Mouse (Mus musculus): ENCODE results near the gene Pamr1. TPM values are rescaled to one million over a fixed set of nuclear protein-coding genes. Genes with fewer than 3 reads are reported as not detected.

The Pamr1 gene
- polyA plus RNA-seq, 1 experiment from 2014 or later = 61.0 TPM

DNA sequence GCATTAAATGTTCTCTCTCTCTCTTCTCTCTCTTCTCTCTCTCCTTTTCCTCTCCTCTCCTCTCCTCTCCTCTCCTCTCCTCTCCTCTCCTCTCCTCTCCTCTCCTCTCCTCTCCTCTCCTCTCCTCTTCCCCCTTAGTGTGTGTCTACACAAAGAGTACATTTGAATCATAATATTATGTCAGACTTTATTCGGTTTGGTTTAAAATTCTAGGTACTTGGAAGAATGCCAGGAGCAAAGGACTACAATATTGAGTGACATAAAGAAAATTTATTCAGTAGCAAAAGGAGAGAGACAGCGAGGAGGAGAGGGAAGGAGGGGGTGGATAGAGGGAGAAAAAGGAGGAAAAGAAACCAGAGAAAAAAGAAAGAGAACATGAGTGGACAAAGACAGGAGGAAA, 88.9 kb downstream of the Pamr1 start:
- Histone ChIP-seq H3K27ac (ENCODE audit: low read depth) (no peak overlapping the region), H3K9ac (ENCODE audit: low read length) (no peak overlapping the region), H3K4me2 (ENCODE audit: low read length) (no peak overlapping the region), H3K4me3 (ENCODE audit: low read depth, low read length) (no peak overlapping the region), H3K36me3 (ENCODE audit: control insufficient read depth, insufficient read depth, low read length) (peaks cover 8% of the 10 kb centered on the region; the same call in 1 of the 2 replicates), H3K9me3 (ENCODE audit: control insufficient read depth, low read length) (no peaks in the 10 kb centered on the region), H3K4me1 (replicated peaks; ENCODE audit: control insufficient read depth, insufficient read depth, low read length) (no peaks in the 10 kb centered on the region), H3K27me3 (replicated peaks; ENCODE audit: control insufficient read depth, insufficient read depth, low read length) (no peaks in the 10 kb centered on the region)
- 37% methylated on average over 2 of the region's 2 CpGs for WGBS
- DNase-seq (ENCODE audit: low spot score) = no peak
- no peak for ATAC-seq (replicated peaks; ENCODE audit: low FRiP score, low TSS enrichment, low read depth)

DNA sequence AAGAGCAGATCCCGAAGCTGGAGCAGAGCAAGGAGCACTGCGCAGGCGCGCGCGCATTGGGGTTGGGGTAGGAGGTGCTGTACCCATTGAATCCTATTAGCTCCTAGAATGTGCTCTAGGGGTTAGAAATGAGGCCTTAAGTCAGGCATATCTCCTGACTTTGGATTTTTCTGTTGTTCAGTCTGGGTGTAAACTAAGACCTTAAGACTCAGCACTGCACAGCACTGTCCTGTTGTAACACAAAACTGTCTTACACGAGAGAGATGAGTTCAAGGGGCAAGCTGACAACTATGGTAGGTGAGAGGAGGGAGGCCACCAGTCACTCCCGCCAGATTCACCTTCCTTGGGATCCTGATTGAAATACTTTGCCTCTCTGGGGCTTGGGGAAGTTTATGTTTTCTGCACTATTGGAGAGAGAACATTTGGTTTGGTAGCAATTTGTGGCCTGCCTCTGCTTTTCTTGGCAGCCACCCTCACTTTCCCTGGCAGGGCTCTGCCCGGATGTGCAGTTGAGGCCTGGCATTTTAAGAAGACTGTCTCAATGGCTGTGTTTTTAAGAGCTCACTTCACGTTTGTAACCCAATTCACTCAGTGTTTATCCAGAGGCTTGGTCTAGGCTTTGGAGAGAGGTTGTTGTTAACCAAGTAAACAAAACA, 99.2 kb downstream of the Pamr1 start:
- H3K4me1 ChIP-seq (replicated peaks; ENCODE audit: control insufficient read depth, insufficient read depth, low read length) = no peaks in the 10 kb centered on the region
- H3K4me3 ChIP-seq (ENCODE audit: low read depth, low read length) = no peak overlapping the region
- H3K36me3 ChIP-seq (ENCODE audit: control insufficient read depth, insufficient read depth, low read length) = no peaks in the 10 kb centered on the region
- no peak for DNase-seq (ENCODE audit: low spot score)
- H3K27me3 ChIP-seq (replicated peaks; ENCODE audit: control insufficient read depth, insufficient read depth, low read length) = no peaks in the 10 kb centered on the region
- no peak for ATAC-seq (replicated peaks; ENCODE audit: low FRiP score, low TSS enrichment, low read depth)
- no peak overlapping the region for H3K4me2 ChIP-seq (ENCODE audit: low read length)
- no peaks in the 10 kb centered on the region for H3K9me3 ChIP-seq (ENCODE audit: control insufficient read depth, low read length)
- WGBS = 79% methylated on average over 10 of the region's 10 CpGs
- no peak overlapping the region for H3K27ac ChIP-seq (ENCODE audit: low read depth)
- H3K9ac ChIP-seq (ENCODE audit: low read length) = no peak overlapping the region

DNA sequence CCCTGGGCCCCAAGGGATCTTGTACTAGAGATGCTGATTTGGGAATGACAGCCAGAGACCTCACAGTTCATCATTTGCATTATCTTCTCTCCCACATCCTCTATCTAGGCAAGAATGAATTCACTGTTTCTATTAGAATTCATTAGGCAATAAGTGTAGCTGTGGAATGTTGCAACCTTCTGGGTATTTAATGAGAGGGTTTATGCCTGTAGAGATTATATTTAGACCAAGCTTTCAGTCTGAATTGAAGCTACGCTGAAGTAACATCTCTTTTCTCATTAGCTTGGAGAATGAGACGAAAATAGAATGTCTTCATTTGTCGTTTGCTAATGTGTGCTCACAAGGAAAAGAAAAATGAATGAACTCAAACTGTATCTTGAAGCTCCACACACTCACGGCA, 100.5 kb downstream of the Pamr1 start:
- Histone ChIP-seq H3K4me2 (ENCODE audit: low read length) (no peak overlapping the region), H3K4me1 (replicated peaks; ENCODE audit: control insufficient read depth, insufficient read depth, low read length) (no peaks in the 10 kb centered on the region), H3K9me3 (ENCODE audit: control insufficient read depth, low read length) (no peaks in the 10 kb centered on the region), H3K27ac (ENCODE audit: low read depth) (no peak overlapping the region), H3K36me3 (ENCODE audit: control insufficient read depth, insufficient read depth, low read length) (no peaks in the 10 kb centered on the region), H3K9ac (ENCODE audit: low read length) (no peak overlapping the region), H3K4me3 (ENCODE audit: low read depth, low read length) (no peak overlapping the region), H3K27me3 (replicated peaks; ENCODE audit: control insufficient read depth, insufficient read depth, low read length) (no peaks in the 10 kb centered on the region)
- ATAC-seq (replicated peaks; ENCODE audit: low FRiP score, low TSS enrichment, low read depth) (no peak), DNase-seq (ENCODE audit: low spot score) (no peak)
- WGBS = 79% methylated on average over 4 of the region's 4 CpGs

DNA sequence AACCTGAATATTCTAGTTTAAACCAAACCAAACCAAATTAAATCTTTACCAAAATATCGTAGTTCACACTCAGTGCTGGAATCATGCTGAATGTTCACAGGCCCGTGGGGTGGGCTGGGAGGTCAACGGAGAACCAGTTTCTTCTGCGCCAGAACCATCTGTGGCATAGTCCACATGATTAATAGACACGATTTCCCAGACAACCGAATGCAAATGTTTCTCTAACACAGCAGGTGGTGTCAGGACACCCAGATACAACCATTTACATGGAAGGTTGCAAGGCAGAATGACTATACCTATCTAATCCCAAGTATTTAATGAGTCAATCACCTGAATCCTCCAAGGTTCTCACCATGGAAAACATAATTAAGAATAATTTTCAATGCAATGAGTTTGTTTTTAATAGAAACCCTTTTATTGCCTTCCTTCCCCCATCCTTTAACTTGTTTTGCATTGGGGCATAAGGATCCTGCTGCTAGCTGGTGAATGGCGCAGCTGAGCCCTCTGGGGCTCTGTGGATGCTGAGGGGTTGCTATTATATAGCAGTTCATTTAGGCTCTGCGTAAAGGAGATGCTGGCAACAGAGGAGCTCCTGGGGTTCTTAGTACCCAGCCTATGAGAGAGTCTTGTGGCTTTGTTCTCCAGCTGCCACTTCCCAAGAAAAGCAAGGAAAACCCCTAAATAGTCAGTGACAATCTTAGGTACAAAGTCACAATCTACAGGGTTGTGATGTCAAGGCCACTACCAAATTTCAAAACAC, 106.3 kb downstream of the Pamr1 start:
- no peak overlapping the region for H3K4me3 ChIP-seq (ENCODE audit: low read depth, low read length)
- DNase-seq (ENCODE audit: low spot score) (no peak), ATAC-seq (replicated peaks; ENCODE audit: low FRiP score, low TSS enrichment, low read depth) (no peak)
- no peaks in the 10 kb centered on the region for H3K36me3 ChIP-seq (ENCODE audit: control insufficient read depth, insufficient read depth, low read length)
- no peaks in the 10 kb centered on the region for H3K9me3 ChIP-seq (ENCODE audit: control insufficient read depth, low read length)
- no peak overlapping the region for H3K27ac ChIP-seq (ENCODE audit: low read depth)
- H3K27me3 ChIP-seq (replicated peaks; ENCODE audit: control insufficient read depth, insufficient read depth, low read length) = peaks cover 29% of the 10 kb centered on the region
- no peak overlapping the region for H3K4me2 ChIP-seq (ENCODE audit: low read length)
- no peaks in the 10 kb centered on the region for H3K4me1 ChIP-seq (replicated peaks; ENCODE audit: control insufficient read depth, insufficient read depth, low read length)
- no peak overlapping the region for H3K9ac ChIP-seq (ENCODE audit: low read length)
- WGBS = 62% methylated on average over 8 of the region's 8 CpGs

DNA sequence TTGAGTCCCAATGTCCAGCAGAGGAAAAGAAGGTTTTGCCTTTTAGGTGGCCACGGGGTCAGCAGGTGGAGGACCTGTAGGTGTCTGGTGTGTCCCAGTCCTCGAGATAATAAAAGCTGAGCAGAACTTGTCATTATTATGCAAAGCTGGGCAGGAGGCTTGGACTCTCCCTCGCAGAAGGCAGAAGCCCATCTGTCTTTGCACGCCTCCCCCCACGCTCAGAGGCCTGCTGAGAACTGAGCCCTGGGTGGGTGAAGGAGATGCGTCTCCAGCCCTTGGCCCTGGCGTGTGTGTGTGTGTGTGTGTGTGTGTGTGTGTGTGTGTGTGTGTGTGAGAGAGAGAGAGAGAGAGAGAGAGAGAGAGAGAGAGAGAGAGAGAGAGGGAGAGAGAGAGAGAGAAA, 107.9 kb downstream of the Pamr1 start:
- Histone ChIP-seq H3K9me3 (ENCODE audit: control insufficient read depth, low read length) (no peaks in the 10 kb centered on the region), H3K4me1 (replicated peaks; ENCODE audit: control insufficient read depth, insufficient read depth, low read length) (no peaks in the 10 kb centered on the region), H3K27ac (ENCODE audit: low read depth) (no peak overlapping the region), H3K36me3 (ENCODE audit: control insufficient read depth, insufficient read depth, low read length) (no peaks in the 10 kb centered on the region), H3K4me2 (ENCODE audit: low read length) (peak overlapping the region; percentile 91), H3K4me3 (ENCODE audit: low read depth, low read length) (no peak overlapping the region), H3K27me3 (replicated peaks; ENCODE audit: control insufficient read depth, insufficient read depth, low read length) (peaks cover 29% of the 10 kb centered on the region), H3K9ac (ENCODE audit: low read length) (no peak overlapping the region)
- 19% methylated on average over 7 of the region's 7 CpGs for WGBS
- DNase-seq (ENCODE audit: low spot score) (peak; percentile 50), ATAC-seq (replicated peaks; ENCODE audit: low FRiP score, low TSS enrichment, low read depth) (no peak)

DNA sequence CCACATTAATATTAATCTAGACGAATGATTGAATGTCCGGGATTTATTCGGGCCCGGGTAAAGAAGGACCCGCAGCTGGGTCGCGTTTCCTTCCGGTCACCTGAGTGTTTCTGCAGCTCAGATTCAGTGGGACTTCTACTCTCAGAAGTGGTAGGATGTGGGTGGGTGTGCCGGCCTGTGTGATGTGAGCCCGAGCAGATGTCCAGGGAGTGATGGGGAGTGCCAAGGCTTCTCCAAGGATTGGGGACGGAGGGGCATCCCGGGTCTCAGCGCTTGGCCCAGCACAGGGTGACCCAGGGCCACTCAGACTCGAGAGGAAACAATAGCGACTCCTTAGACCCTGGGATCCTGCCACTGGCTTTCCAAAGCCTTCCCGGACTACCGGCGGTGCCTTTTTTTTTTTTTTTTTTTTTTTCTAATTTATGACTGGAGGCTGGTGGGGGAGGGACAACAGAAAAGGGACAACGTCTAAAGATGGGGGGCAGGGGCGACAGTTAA, 108.4 kb downstream of the Pamr1 start, which contains the start of gene Slc1a2:
Gene Slc1a2 (plus strand): TSS at position 497 of the 498 bp plus-strand sequence.
- H3K9ac ChIP-seq (ENCODE audit: low read length) = peak within 1 kb of the TSS; percentile 31
- peak within 1 kb of the TSS; percentile 91 for H3K4me2 ChIP-seq (ENCODE audit: low read length)
- no peaks in the 10 kb centered on the region for H3K9me3 ChIP-seq (ENCODE audit: control insufficient read depth, low read length)
- H3K27me3 ChIP-seq (replicated peaks; ENCODE audit: control insufficient read depth, insufficient read depth, low read length) = peaks cover 29% of the 10 kb centered on the region
- no peaks in the 10 kb centered on the region for H3K36me3 ChIP-seq (ENCODE audit: control insufficient read depth, insufficient read depth, low read length)
- 2% methylated on average over 20 of the region's 20 CpGs for WGBS
- no peak within 1 kb of the TSS for H3K27ac ChIP-seq (ENCODE audit: low read depth)
- ATAC-seq (replicated peaks; ENCODE audit: low FRiP score, low TSS enrichment, low read depth) (peak; percentile 41; the same call in 1 of the 2 replicates), DNase-seq (ENCODE audit: low spot score) (peak; percentile 58)
- peaks cover 3% of the 10 kb centered on the region; the same call in 1 of the 2 replicates for H3K4me1 ChIP-seq (replicated peaks; ENCODE audit: control insufficient read depth, insufficient read depth, low read length)
- peak within 1 kb of the TSS; percentile 50 for H3K4me3 ChIP-seq (ENCODE audit: low read depth, low read length)

DNA sequence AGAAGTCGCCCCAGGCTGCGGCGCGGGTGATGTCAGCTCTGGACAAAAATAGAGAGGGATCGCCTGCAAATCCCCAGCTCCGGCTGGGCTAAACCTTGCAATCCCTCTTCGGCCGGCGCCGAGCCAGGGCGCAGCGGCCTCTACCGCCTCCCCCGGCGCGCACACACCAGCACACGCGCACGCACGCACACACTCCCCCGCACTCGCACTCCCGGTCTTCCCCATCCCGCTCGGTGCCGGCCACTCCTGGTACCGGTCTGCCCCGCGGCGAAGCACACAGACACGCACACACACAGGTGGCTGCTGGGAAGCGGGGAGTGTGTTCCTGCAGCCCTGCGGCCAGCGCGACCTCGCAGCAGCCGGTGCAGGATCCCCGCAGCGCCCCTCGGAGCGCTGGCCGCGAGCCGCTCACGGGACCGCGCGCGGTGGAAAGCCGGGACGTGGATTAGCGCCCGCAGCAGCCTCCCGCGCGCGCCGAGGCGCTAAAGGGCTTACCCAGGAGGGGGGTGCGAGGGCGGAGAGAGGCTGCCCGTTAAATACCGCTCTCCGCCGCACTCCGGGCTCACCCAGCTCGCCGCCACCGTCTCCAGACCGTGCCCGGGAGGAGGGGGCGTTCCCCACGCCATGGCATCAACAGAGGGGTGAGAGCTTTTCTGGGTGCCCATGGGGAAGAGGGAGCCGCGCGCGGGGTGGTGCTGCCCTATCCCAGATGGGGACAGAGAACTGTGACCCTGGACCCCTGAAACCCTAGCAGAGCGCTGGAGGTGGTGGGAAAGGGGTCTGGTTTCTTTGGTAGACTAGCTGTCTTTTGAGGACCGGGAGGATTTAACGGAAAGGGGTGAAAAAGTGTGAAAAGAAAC, 109.1 kb downstream of the Pamr1 start:
- H3K9me3 ChIP-seq (ENCODE audit: control insufficient read depth, low read length) = no peaks in the 10 kb centered on the region
- under 1% methylated on average over 77 of the region's 80 CpGs for WGBS
- H3K27ac ChIP-seq (ENCODE audit: low read depth) = no peak overlapping the region
- H3K9ac ChIP-seq (ENCODE audit: low read length) = peak overlapping the region; percentile 31
- peaks cover 7% of the 10 kb centered on the region; the same call in 1 of the 2 replicates for H3K4me1 ChIP-seq (replicated peaks; ENCODE audit: control insufficient read depth, insufficient read depth, low read length)
- H3K4me2 ChIP-seq (ENCODE audit: low read length) = peak overlapping the region; percentile 91
- H3K27me3 ChIP-seq (replicated peaks; ENCODE audit: control insufficient read depth, insufficient read depth, low read length) = peaks cover 29% of the 10 kb centered on the region
- DNase-seq (ENCODE audit: low spot score) = peak; percentile 81
- H3K4me3 ChIP-seq (ENCODE audit: low read depth, low read length) = peak overlapping the region; percentile 50
- no peaks in the 10 kb centered on the region for H3K36me3 ChIP-seq (ENCODE audit: control insufficient read depth, insufficient read depth, low read length)
- ATAC-seq (replicated peaks; ENCODE audit: low FRiP score, low TSS enrichment, low read depth) = peak; percentile 77

DNA sequence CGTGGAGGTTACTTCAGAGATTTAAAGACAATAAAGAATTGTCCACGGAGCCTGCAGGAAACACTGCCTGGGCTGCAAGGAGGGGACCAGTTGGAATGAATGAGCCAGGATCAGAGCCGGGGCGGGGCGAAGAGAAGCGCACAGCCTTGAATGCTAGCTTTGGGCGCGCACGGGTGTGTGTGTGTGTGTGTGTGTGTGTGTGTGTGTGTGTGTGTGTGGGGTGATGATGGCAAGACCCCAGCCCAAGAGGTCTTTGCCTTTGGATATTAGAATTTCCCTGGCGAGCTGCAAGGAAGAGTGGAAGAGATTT, 109.7 kb downstream of the Pamr1 start:
- no peak overlapping the region for H3K9ac ChIP-seq (ENCODE audit: low read length)
- no peaks in the 10 kb centered on the region for H3K9me3 ChIP-seq (ENCODE audit: control insufficient read depth, low read length)
- H3K27me3 ChIP-seq (replicated peaks; ENCODE audit: control insufficient read depth, insufficient read depth, low read length) = peaks cover 29% of the 10 kb centered on the region
- H3K4me3 ChIP-seq (ENCODE audit: low read depth, low read length) = peak overlapping the region; percentile 50
- peaks cover 7% of the 10 kb centered on the region; the same call in 1 of the 2 replicates for H3K4me1 ChIP-seq (replicated peaks; ENCODE audit: control insufficient read depth, insufficient read depth, low read length)
- ATAC-seq (replicated peaks; ENCODE audit: low FRiP score, low TSS enrichment, low read depth) (no peak), DNase-seq (ENCODE audit: low spot score) (no peak)
- 1% methylated on average over 10 of the region's 10 CpGs for WGBS
- H3K4me2 ChIP-seq (ENCODE audit: low read length) = peak overlapping the region; percentile 91
- no peaks in the 10 kb centered on the region for H3K36me3 ChIP-seq (ENCODE audit: control insufficient read depth, insufficient read depth, low read length)
- no peak overlapping the region for H3K27ac ChIP-seq (ENCODE audit: low read depth)

Measured in intestine, embryonic 14.5 days (tissue).